Mouse (Mus musculus) neural tube, embryonic 13.5 days (tissue): ENCODE measurements around the gene Rnf34. TPM values are rescaled to one million over a fixed set of nuclear protein-coding genes. Genes with fewer than 3 reads are reported as not detected.

Source experiments
- ATAC-seq: fragments of 200-750 bp; cut with Nextera tagmentation; 2 replicates; pipeline ENCODE4 v1.8.0; 2017; ENCODE audit warnings: low read depth, mild to moderate bottlenecking, moderate TSS enrichment, moderate library complexity
- H3K27ac ChIP-seq: fragments of 300-500 bp; sonication (generic); replicated peaks from 2 replicates; pipeline ENCODE4 v1.5.1; 2015; ENCODE audit warnings: moderate library complexity, mild to moderate bottlenecking, inconsistent platforms
- H3K27me3 ChIP-seq: fragments of 300-500 bp; sonication (generic); 2 replicates; pipeline ENCODE4 v1.6.1; 2015; ENCODE audit warnings: mild to moderate bottlenecking, inconsistent platforms
- H3K36me3 ChIP-seq: fragments of 300-500 bp; sonication (generic); 2 replicates; pipeline ENCODE4 v1.6.1; 2015; ENCODE audit warnings: mild to moderate bottlenecking, inconsistent platforms
- H3K4me1 ChIP-seq: fragments of 300-500 bp; sonication (generic); replicated peaks from 2 replicates; pipeline ENCODE4 v1.6.1; 2015; ENCODE audit warnings: inconsistent platforms
- H3K4me2 ChIP-seq: fragments of 300-500 bp; sonication (generic); 2 replicates; pipeline ENCODE4 v1.6.1; 2015; ENCODE audit warnings: inconsistent platforms, mild to moderate bottlenecking, moderate library complexity
- H3K4me3 ChIP-seq: fragments of 300-500 bp; sonication (generic); 2 replicates; pipeline ENCODE4 v1.5.1; 2015; ENCODE audit warnings: mild to moderate bottlenecking, inconsistent platforms
- H3K9ac ChIP-seq: fragments of 300-500 bp; sonication (generic); 2 replicates; pipeline ENCODE4 v1.6.1; 2015; ENCODE audit warnings: moderate library complexity, mild to moderate bottlenecking, inconsistent platforms
- H3K9me3 ChIP-seq: fragments of 300-500 bp; sonication (generic); 2 replicates; pipeline ENCODE4 v1.6.1; 2016; ENCODE audit warnings: inconsistent platforms
- WGBS: fragments of 180-500 bp; shearing (Covaris S2); methylation state at CpG from one replicate; pipeline ENCODE4 v1.1.7; 2015; 5-methylcytosine and 5-hydroxymethylcytosine counted together
- polyA plus RNA-seq: library from polyadenylated mRNA; unstranded; fragments of >200 nt; fragmentation: Nextera tagmentation; extraction: Ambion mirVana; gene quantifications from 2 replicates; pipeline ENCODE4 v1.2.1, GENCODE M21; 2015

Gene Rnf34
- polyA plus RNA-seq, 1 experiment from 2014 or later = 45.0 TPM

GRCm38 (mm10) chr5:122908001-122908400 lies 58.2 kb downstream of the Rnf34 start:
- no peak overlapping the region for H3K27ac ChIP-seq
- H3K27me3 ChIP-seq = no peaks in the 10 kb centered on the region
- no peaks in the 10 kb centered on the region for H3K36me3 ChIP-seq
- ATAC-seq = no peak
- 92% methylated on average over 2 of the region's 2 CpGs for WGBS
- no peak overlapping the region for H3K4me3 ChIP-seq
- no peaks in the 10 kb centered on the region for H3K9me3 ChIP-seq
- H3K4me2 ChIP-seq = no peak overlapping the region
- no peaks in the 10 kb centered on the region for H3K4me1 ChIP-seq
- no peak overlapping the region for H3K9ac ChIP-seq

GRCm38 (mm10) chr5:122909481-122909880 lies 59.6 kb downstream of the Rnf34 start:
- H3K36me3 ChIP-seq = no peaks in the 10 kb centered on the region
- H3K27me3 ChIP-seq = no peaks in the 10 kb centered on the region
- no peak overlapping the region for H3K4me3 ChIP-seq
- ATAC-seq = no peak
- no peaks in the 10 kb centered on the region for H3K9me3 ChIP-seq
- no peaks in the 10 kb centered on the region for H3K4me1 ChIP-seq
- no peak overlapping the region for H3K9ac ChIP-seq
- 79% methylated on average over 18 of the region's 18 CpGs for WGBS
- no peak overlapping the region for H3K27ac ChIP-seq
- H3K4me2 ChIP-seq = no peak overlapping the region

- H3K4me3 ChIP-seq = no peak overlapping the region
- no peak overlapping the region for H3K4me2 ChIP-seq
- ATAC-seq = no peak
- no peak overlapping the region for H3K27ac ChIP-seq
- 93% methylated on average over 4 of the region's 4 CpGs for WGBS
- H3K4me1 ChIP-seq = no peaks in the 10 kb centered on the region
- H3K9ac ChIP-seq = no peak overlapping the region
- no peaks in the 10 kb centered on the region for H3K9me3 ChIP-seq
- no peaks in the 10 kb centered on the region for H3K27me3 ChIP-seq
- no peaks in the 10 kb centered on the region for H3K36me3 ChIP-seq
Observed at GRCm38 (mm10) chr5:122912863-122913262, 63.0 kb downstream of the Rnf34 start.

GRCm38 (mm10) chr5:122916147-122916546 lies 66.3 kb downstream of the Rnf34 start:
- no peaks in the 10 kb centered on the region for H3K4me1 ChIP-seq
- no peaks in the 10 kb centered on the region for H3K9me3 ChIP-seq
- WGBS = 90% methylated on average over 6 of the region's 6 CpGs
- no peaks in the 10 kb centered on the region for H3K27me3 ChIP-seq
- no peak overlapping the region for H3K27ac ChIP-seq
- ATAC-seq = no peak
- H3K9ac ChIP-seq = no peak overlapping the region
- H3K4me3 ChIP-seq = no peak overlapping the region
- H3K36me3 ChIP-seq = no peaks in the 10 kb centered on the region
- H3K4me2 ChIP-seq = no peak overlapping the region

- Histone ChIP-seq H3K27me3 (no peaks in the 10 kb centered on the region), H3K27ac (no peak overlapping the region), H3K4me1 (no peaks in the 10 kb centered on the region), H3K9me3 (no peaks in the 10 kb centered on the region), H3K36me3 (no peaks in the 10 kb centered on the region), H3K4me2 (no peak overlapping the region), H3K4me3 (no peak overlapping the region), H3K9ac (no peak overlapping the region)
- WGBS = 44% methylated on average over 7 of the region's 7 CpGs
- no peak for ATAC-seq
Observed at GRCm38 (mm10) chr5:122917982-122918711, 68.3 kb downstream of the Rnf34 start.

- WGBS = 86% methylated on average over 5 of the region's 5 CpGs
- no peaks in the 10 kb centered on the region for H3K36me3 ChIP-seq
- no peak overlapping the region for H3K4me3 ChIP-seq
- no peak for ATAC-seq
- no peak overlapping the region for H3K27ac ChIP-seq
- no peaks in the 10 kb centered on the region for H3K27me3 ChIP-seq
- H3K9me3 ChIP-seq = no peaks in the 10 kb centered on the region
- H3K4me2 ChIP-seq = no peak overlapping the region
- no peak overlapping the region for H3K9ac ChIP-seq
- no peaks in the 10 kb centered on the region; the same call in 1 of the 2 replicates for H3K4me1 ChIP-seq
Observed at GRCm38 (mm10) chr5:122920557-122920956, 70.7 kb downstream of the Rnf34 start.

Other genes with a start within 250 kb of the Rnf34 start
- gene Ift81, start 235.5 kb upstream of the Rnf34 start, polyA plus RNA-seq = 54.0 and 57.8 TPM in 2 replicates
- gene P2rx7, start 206.1 kb upstream of the Rnf34 start, polyA plus RNA-seq = 5.8 and 5.9 TPM in 2 replicates
- 16.0 and 19.2 TPM in 2 replicates for gene P2rx4, start 142.5 kb upstream of the Rnf34 start, polyA plus RNA-seq
- 55.4 and 57.5 TPM in 2 replicates for gene Camkk2, start 70.6 kb upstream of the Rnf34 start, polyA plus RNA-seq
- 457 and 480 TPM in 2 replicates for gene Anapc5, start 28.7 kb upstream of the Rnf34 start, polyA plus RNA-seq
- 91.7 and 95.0 TPM in 2 replicates for gene Kdm2b, start 139.8 kb downstream of the Rnf34 start, polyA plus RNA-seq
- gene Orai1, start 165.0 kb downstream of the Rnf34 start, polyA plus RNA-seq = 12.9 and 13.1 TPM in 2 replicates
- 0.67 and 1.0 TPM in 2 replicates for gene Morn3, start 197.0 kb downstream of the Rnf34 start, polyA plus RNA-seq
- gene Tmem120b, start 218.4 kb downstream of the Rnf34 start, polyA plus RNA-seq = 18.2 and 20.5 TPM in 2 replicates